Mouse (Mus musculus) brain, embryonic 14.5 days (tissue): Measurements from ENCODE around the gene Osr1.

Source experiments
- CTCF ChIP-seq: fragments of 200-500 bp; IDR thresholded peaks from 2 replicates; pipeline ENCODE4 v1.5.1; 2012; ENCODE audit warnings: inconsistent platforms, mild to moderate bottlenecking, moderate library complexity, borderline replicate concordance; ENCODE audit not compliant: insufficient read depth, insufficient read length; ENCODE audit errors: extremely low read depth
- POLR2A ChIP-seq: fragments of 200-500 bp; IDR thresholded peaks from 2 replicates; pipeline ENCODE4 v1.6.1; 2012; ENCODE audit warnings: mild to moderate bottlenecking, inconsistent platforms, borderline replicate concordance; ENCODE audit not compliant: poor library complexity, insufficient read depth, insufficient read length, severe bottlenecking; ENCODE audit errors: extremely low read depth

GRCm38 (mm10) chr12:9578591-9578990, 8.7 kb downstream of the Osr1 start:
- TF ChIP-seq POLR2A = no peak
- no peak for TF ChIP-seq CTCF
